Mouse (Mus musculus) spleen, postnatal 10 days (tissue): ENCODE results near the gene Tlcd2.

ENCODE experiments used
- DNase-seq, 2 experiments: peaks; one replicate each; pipeline ENCODE4 v3.0.0; 2021 to 2022; ENCODE audit warnings: low spot score in 2 of 2

Gene Tlcd2

DNA sequence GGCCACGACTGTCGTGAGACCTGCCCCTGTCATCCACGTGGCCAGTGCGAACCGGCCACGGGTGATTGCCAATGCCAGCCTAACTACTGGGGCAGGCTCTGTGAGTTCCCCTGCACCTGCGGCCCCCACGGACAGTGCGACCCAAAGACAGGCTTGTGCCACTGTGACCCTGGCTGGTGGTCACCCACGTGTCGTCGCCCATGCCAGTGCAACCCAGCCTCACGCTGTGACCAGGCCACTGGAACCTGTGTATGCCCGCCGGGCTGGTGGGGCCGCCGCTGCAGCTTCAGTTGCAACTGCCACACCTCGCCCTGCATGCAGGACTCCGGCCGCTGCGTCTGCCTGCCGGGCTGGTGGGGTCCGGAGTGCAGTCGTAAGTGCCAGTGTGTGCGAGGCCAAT is 53.7 kb downstream of the Tlcd2 start:
- no peak for DNase-seq

GRCm38 (mm10) chr11:75519834-75520633 is 58.5 kb downstream of the Tlcd2 start:
- no peak for DNase-seq
